In genomic region chr10:86972503-86972826, GRCm38 (mm10) we compare ENCODE assay signal across 7 mouse cellular contexts. TPM values are rescaled to one million over a fixed set of nuclear protein-coding genes. Genes with fewer than 3 reads are reported as not detected.
DNase-seq lines count a peak whose midpoint lies in the region; ATAC-seq and TF ChIP-seq lines count a peak whose summit lies in the region.

No protein-coding gene starts in this region.

- H3K9me3 ChIP-seq in lung, embryonic 14.5 days (ENCODE audit: low read depth, low read length) = no peaks in the 10 kb centered on the region
- H3K9me3 ChIP-seq in forebrain, embryonic 12.5 days = no peaks in the 10 kb centered on the region
- no peaks in the 10 kb centered on the region for H3K9me3 ChIP-seq in intestine, embryonic 16.5 days (ENCODE audit: control insufficient read depth, low read length)
- H3K9me3 ChIP-seq in neural tube, embryonic 13.5 days = no peaks in the 10 kb centered on the region

- H3K4me3 ChIP-seq in lung, embryonic 14.5 days (ENCODE audit: low read depth, low read length) = no peak overlapping the region
- no peak overlapping the region for H3K4me3 ChIP-seq in forebrain, embryonic 12.5 days (replicated peaks)
- no peak overlapping the region for H3K4me3 ChIP-seq in intestine, embryonic 16.5 days (ENCODE audit: low read length)
- H3K4me3 ChIP-seq in neural tube, embryonic 13.5 days = peak overlapping the region; percentile 30

- DNase-seq in lung, embryonic 14.5 days = no peak
- no peak for DNase-seq in lung, postnatal 10 days
- DNase-seq in left cerebral cortex, postnatal 14 days (ENCODE audit: low spot score in 2 of 2) = no peak

- no peaks in the 10 kb centered on the region for H3K36me3 ChIP-seq in lung, embryonic 14.5 days (ENCODE audit: insufficient read depth)
- no peaks in the 10 kb centered on the region for H3K36me3 ChIP-seq in forebrain, embryonic 12.5 days (replicated peaks)
- no peaks in the 10 kb centered on the region for H3K36me3 ChIP-seq in intestine, embryonic 16.5 days (ENCODE audit: control insufficient read depth, insufficient read depth, low read length)
- no peaks in the 10 kb centered on the region for H3K36me3 ChIP-seq in neural tube, embryonic 13.5 days

- no peaks in the 10 kb centered on the region for H3K4me1 ChIP-seq in lung, embryonic 14.5 days (ENCODE audit: insufficient read depth)
- peaks cover 10% of the 10 kb centered on the region for H3K4me1 ChIP-seq in forebrain, embryonic 12.5 days
- H3K4me1 ChIP-seq in intestine, embryonic 16.5 days (ENCODE audit: control insufficient read depth, insufficient read depth, low read length) = no peaks in the 10 kb centered on the region
- peaks cover 9% of the 10 kb centered on the region; the same call in 1 of the 2 replicates for H3K4me1 ChIP-seq in neural tube, embryonic 13.5 days (replicated peaks)

- H3K27me3 ChIP-seq in lung, embryonic 14.5 days (ENCODE audit: insufficient read depth, low read length) = no peaks in the 10 kb centered on the region
- H3K27me3 ChIP-seq in forebrain, embryonic 12.5 days = no peaks in the 10 kb centered on the region
- H3K27me3 ChIP-seq in intestine, embryonic 16.5 days (replicated peaks; ENCODE audit: control insufficient read depth, insufficient read depth, low read length) = no peaks in the 10 kb centered on the region
- no peaks in the 10 kb centered on the region for H3K27me3 ChIP-seq in neural tube, embryonic 13.5 days

- H3K27ac ChIP-seq in lung, embryonic 14.5 days (ENCODE audit: low read depth) = no peak overlapping the region
- no peak overlapping the region for H3K27ac ChIP-seq in forebrain, embryonic 12.5 days
- no peak overlapping the region for H3K27ac ChIP-seq in intestine, embryonic 16.5 days (ENCODE audit: low read length)
- no peak overlapping the region for H3K27ac ChIP-seq in neural tube, embryonic 13.5 days (replicated peaks)

- H3K9ac ChIP-seq in lung, embryonic 14.5 days = no peak overlapping the region
- H3K9ac ChIP-seq in forebrain, embryonic 12.5 days = no peak overlapping the region
- H3K9ac ChIP-seq in intestine, embryonic 16.5 days (ENCODE audit: low read depth, low read length) = no peak overlapping the region
- H3K9ac ChIP-seq in neural tube, embryonic 13.5 days = peak overlapping the region; percentile 41; the same call in 1 of the 2 replicates

- intact Hi-C loops in left cerebral cortex, postnatal 14 days (cut with DNase I) = loop anchor here (2.0 to 5.0 kb wide), 3 partner anchors 48 to 530 kb away; partner anchors contain the start of gene Nt5dc3

- 28% methylated on average over 7 of the region's 7 CpGs for WGBS in lung, embryonic 14.5 days
- 26% methylated on average over 7 of the region's 7 CpGs for WGBS in forebrain, embryonic 12.5 days
- 30% methylated on average over 7 of the region's 7 CpGs for WGBS in intestine, embryonic 16.5 days
- WGBS in neural tube, embryonic 13.5 days = 19% methylated on average over 7 of the region's 7 CpGs

- 0 out of 2 replicates have a peak overlapping the region, but pooled peaks have one; percentile 42 for H3K4me2 ChIP-seq in lung, embryonic 14.5 days
- H3K4me2 ChIP-seq in forebrain, embryonic 12.5 days = peak overlapping the region; percentile 46
- H3K4me2 ChIP-seq in intestine, embryonic 16.5 days (ENCODE audit: low read depth, low read length) = peak overlapping the region; percentile 17; the same call in 1 of the 2 replicates
- H3K4me2 ChIP-seq in neural tube, embryonic 13.5 days = peak overlapping the region; percentile 53

- TF ChIP-seq CTCF in lung, embryonic 14.5 days (IDR thresholded peaks at IDR 0.05; ENCODE audit: low read depth) = no peak

- peak; percentile 65; the same call in 1 of the 2 replicates for ATAC-seq in lung, embryonic 14.5 days (ENCODE audit: insufficient read depth)
- peak; percentile 70 for ATAC-seq in forebrain, embryonic 12.5 days (ENCODE audit: low FRiP score)
- ATAC-seq in intestine, embryonic 16.5 days = 0 out of 2 replicates have a peak, but pooled peaks have one; percentile 66
- peak; percentile 75 for ATAC-seq in neural tube, embryonic 13.5 days (ENCODE audit: low read depth)
- ATAC-seq in activated CD4-positive, CD25-positive, alpha-beta regulatory T cell, adult 4 months = no peak

RNA-seq across cellular contexts. Expression of gene Stab2, which starts 35.4 kb away (rescaled TPM):
- 5.0 and 5.8 TPM in 2 replicates for polyA plus RNA-seq in lung, embryonic 14.5 days (2014; fragmentation: Nextera tagmentation; extraction: Ambion mirVana)
- 0.10 TPM in 1 of 2 replicates, not detected in the other for polyA plus RNA-seq in forebrain, embryonic 12.5 days (2016; fragmentation: Nextera tagmentation; extraction: Ambion mirVana)
- polyA plus RNA-seq in intestine, embryonic 16.5 days (2015; fragmentation: Nextera tagmentation; extraction: Ambion mirVana) = 0.78 and 0.95 TPM in 2 replicates
- 0.17 and 0.24 TPM in 2 replicates for polyA plus RNA-seq in neural tube, embryonic 13.5 days (2015; fragmentation: Nextera tagmentation; extraction: Ambion mirVana)
- total RNA-seq in left cerebral cortex, postnatal 14 days (2021) = under 1 TPM; 0.25 to 0.37 TPM
- not detected for polyA plus RNA-seq in activated CD4-positive, CD25-positive, alpha-beta regulatory T cell, adult 4 months (2017; shearing (Covaris generic))
